Mouse (Mus musculus) lung, postnatal 36 days (tissue): ENCODE measurements around the gene Nfkbie.

ENCODE experiments used
- DNase-seq: peaks from one replicate; pipeline ENCODE4 v3.0.0; 2022; ENCODE audit warnings: mixed read lengths

Gene Nfkbie

GRCm38 (mm10) chr17:45563655-45564530, 8.4 kb downstream of the Nfkbie start, which contains the start of gene Slc35b2:
TSS of gene Slc35b2 (plus strand) at chr17:45563874.
- peak; percentile 93 for DNase-seq

GRCm38 (mm10) chr17:45564531-45565084, 9.1 kb downstream of the Nfkbie start:
- DNase-seq = no peak

- DNase-seq = no peak
Observed at GRCm38 (mm10) chr17:45565103-45565502, 9.6 kb downstream of the Nfkbie start.

GRCm38 (mm10) chr17:45566031-45566359, 10.5 kb downstream of the Nfkbie start:
- DNase-seq = no peak

- no peak for DNase-seq
Observed at GRCm38 (mm10) chr17:45566360-45567161, 11.1 kb downstream of the Nfkbie start.

- DNase-seq = no peak
Observed at GRCm38 (mm10) chr17:45567162-45567601, 11.7 kb downstream of the Nfkbie start.

- no peak for DNase-seq
Observed at GRCm38 (mm10) chr17:45568990-45569389, 13.5 kb downstream of the Nfkbie start.

GRCm38 (mm10) chr17:45569999-45570398, 14.5 kb downstream of the Nfkbie start:
- no peak for DNase-seq

- DNase-seq = peak; percentile 90
Observed at GRCm38 (mm10) chr17:45572103-45573086, 16.9 kb downstream of the Nfkbie start.

- DNase-seq = peak; percentile 99
Observed at GRCm38 (mm10) chr17:45573087-45573779, 17.7 kb downstream of the Nfkbie start, which contains the start of gene Hsp90ab1. TSS of gene Hsp90ab1 (minus strand) at chr17:45573271.

GRCm38 (mm10) chr17:45573780-45574123, 18.2 kb downstream of the Nfkbie start:
- DNase-seq = peak; percentile 99

GRCm38 (mm10) chr17:45574129-45574761, 18.7 kb downstream of the Nfkbie start:
- peak; percentile 76 for DNase-seq

- DNase-seq = no peak
Observed at GRCm38 (mm10) chr17:45575123-45575897, 19.8 kb downstream of the Nfkbie start.

GRCm38 (mm10) chr17:45578242-45578641, 22.7 kb downstream of the Nfkbie start:
- no peak for DNase-seq

GRCm38 (mm10) chr17:45578843-45579242, 23.3 kb downstream of the Nfkbie start:
- DNase-seq = no peak

- DNase-seq = no peak
Observed at GRCm38 (mm10) chr17:45579554-45579953, 24.1 kb downstream of the Nfkbie start.

- peak; percentile 77 for DNase-seq
Observed at GRCm38 (mm10) chr17:45580958-45581477, 25.5 kb downstream of the Nfkbie start.

- peak; percentile 89 for DNase-seq
Observed at GRCm38 (mm10) chr17:45581567-45581983, 26.1 kb downstream of the Nfkbie start.

- DNase-seq = no peak
Observed at GRCm38 (mm10) chr17:45582188-45582587, 26.7 kb downstream of the Nfkbie start.
